Mouse (Mus musculus): Measurements from ENCODE around the gene 9130409I23Rik. TPM values are rescaled to one million over a fixed set of nuclear protein-coding genes. Genes with fewer than 3 reads are reported as not detected.

Gene 9130409I23Rik
- 0.11 TPM in 1 of 2 replicates, not detected in the other for polyA plus RNA-seq (2015; fragmentation: Nextera tagmentation; extraction: Ambion mirVana)

GRCm38 (mm10) chr1:181050937-181051336, at the start of gene 9130409I23Rik:
9130409I23Rik (plus strand) TSS chr1:181051237.
- no peaks in the 10 kb centered on the region for H3K27me3 ChIP-seq
- ATAC-seq, result no peak
- H3K4me3 ChIP-seq, result no peak within 1 kb of the TSS
- H3K4me1 ChIP-seq, result no peaks in the 10 kb centered on the region
- no peak within 1 kb of the TSS for H3K27ac ChIP-seq
- no peaks in the 10 kb centered on the region for H3K36me3 ChIP-seq (ENCODE audit: poor library complexity, severe bottlenecking)
- H3K4me2 ChIP-seq, result no peak within 1 kb of the TSS
- H3K9ac ChIP-seq, result no peak within 1 kb of the TSS
- no peaks in the 10 kb centered on the region for H3K9me3 ChIP-seq (replicated peaks)
- 89% methylated on average over 6 of the region's 6 CpGs for WGBS

GRCm38 (mm10) chr1:181001621-181002020, 49.4 kb upstream of the 9130409I23Rik start:
- no peak overlapping the region for H3K4me2 ChIP-seq
- H3K9ac ChIP-seq, result no peak overlapping the region
- ATAC-seq, result no peak
- no peaks in the 10 kb centered on the region for H3K27me3 ChIP-seq
- H3K27ac ChIP-seq, result no peak overlapping the region
- no peak overlapping the region for H3K4me3 ChIP-seq
- H3K4me1 ChIP-seq, result no peaks in the 10 kb centered on the region
- H3K9me3 ChIP-seq (replicated peaks), result no peaks in the 10 kb centered on the region
- no peaks in the 10 kb centered on the region for H3K36me3 ChIP-seq (ENCODE audit: poor library complexity, severe bottlenecking)
- 94% methylated on average over 3 of the region's 3 CpGs for WGBS

DNA sequence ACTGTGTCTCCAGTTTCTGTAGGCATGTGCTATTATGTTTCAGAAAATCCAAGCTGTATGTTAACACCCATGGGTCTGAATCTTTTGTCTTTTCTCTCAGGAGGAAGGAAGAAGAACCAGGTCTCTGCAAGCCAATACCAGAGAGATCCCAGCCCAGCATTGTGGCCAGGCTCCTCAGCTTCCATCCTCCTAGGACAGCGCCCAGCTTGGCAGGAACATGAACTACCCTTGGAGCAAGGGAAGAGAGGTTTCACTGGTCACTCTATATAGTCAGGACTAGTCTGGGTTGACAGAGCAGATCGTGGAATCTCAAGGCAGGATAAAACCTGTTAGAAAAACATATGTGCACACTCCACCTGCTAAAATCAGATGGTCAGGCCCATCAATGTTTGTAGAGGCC, 47.2 kb upstream of the 9130409I23Rik start:
- Histone ChIP-seq H3K36me3 (ENCODE audit: poor library complexity, severe bottlenecking) (no peaks in the 10 kb centered on the region), H3K9me3 (replicated peaks) (no peaks in the 10 kb centered on the region), H3K4me2 (no peak overlapping the region), H3K9ac (no peak overlapping the region), H3K4me1 (no peaks in the 10 kb centered on the region), H3K27me3 (no peaks in the 10 kb centered on the region), H3K4me3 (no peak overlapping the region), H3K27ac (no peak overlapping the region)
- ATAC-seq, result no peak
- WGBS, result 83% methylated on average over 2 of the region's 2 CpGs

DNA sequence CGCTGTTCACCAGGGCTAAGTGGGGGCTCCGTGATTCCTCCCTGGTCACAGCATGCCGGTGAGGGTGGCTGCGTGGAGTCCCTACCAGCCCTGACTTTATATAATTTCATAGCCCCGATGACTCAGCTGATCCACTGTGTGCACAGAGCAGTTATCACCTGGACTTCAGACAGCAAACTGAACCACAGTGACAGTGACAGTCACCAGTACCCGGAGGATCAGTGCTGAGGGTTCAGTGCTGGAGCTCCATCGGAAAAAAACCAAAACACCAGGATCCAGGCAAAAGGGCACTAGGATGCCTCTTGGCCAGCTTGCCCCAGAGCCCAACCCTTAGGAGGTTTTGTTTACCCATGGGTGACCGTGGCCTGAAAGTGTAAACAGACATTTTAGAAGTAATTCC, 45.7 kb upstream of the 9130409I23Rik start:
- H3K4me2 ChIP-seq, result no peak overlapping the region
- WGBS, result 85% methylated on average over 8 of the region's 8 CpGs
- no peak for ATAC-seq
- H3K4me1 ChIP-seq, result no peaks in the 10 kb centered on the region
- no peak overlapping the region for H3K27ac ChIP-seq
- H3K27me3 ChIP-seq, result no peaks in the 10 kb centered on the region
- no peak overlapping the region for H3K4me3 ChIP-seq
- no peaks in the 10 kb centered on the region for H3K36me3 ChIP-seq (ENCODE audit: poor library complexity, severe bottlenecking)
- H3K9ac ChIP-seq, result no peak overlapping the region
- H3K9me3 ChIP-seq (replicated peaks), result no peaks in the 10 kb centered on the region

GRCm38 (mm10) chr1:181007831-181008230, 43.2 kb upstream of the 9130409I23Rik start:
- Histone ChIP-seq H3K9ac (no peak overlapping the region), H3K36me3 (ENCODE audit: poor library complexity, severe bottlenecking) (no peaks in the 10 kb centered on the region), H3K4me2 (no peak overlapping the region), H3K4me3 (no peak overlapping the region), H3K27ac (no peak overlapping the region), H3K4me1 (no peaks in the 10 kb centered on the region), H3K9me3 (replicated peaks) (no peaks in the 10 kb centered on the region), H3K27me3 (no peaks in the 10 kb centered on the region)
- no peak for ATAC-seq
- WGBS, result 84% methylated on average over 6 of the region's 6 CpGs

GRCm38 (mm10) chr1:181008266-181008665, 42.8 kb upstream of the 9130409I23Rik start:
- Histone ChIP-seq H3K9ac (no peak overlapping the region), H3K4me1 (no peaks in the 10 kb centered on the region), H3K9me3 (replicated peaks) (no peaks in the 10 kb centered on the region), H3K27ac (no peak overlapping the region), H3K4me2 (no peak overlapping the region), H3K4me3 (no peak overlapping the region), H3K36me3 (ENCODE audit: poor library complexity, severe bottlenecking) (no peaks in the 10 kb centered on the region), H3K27me3 (no peaks in the 10 kb centered on the region)
- no peak for ATAC-seq
- WGBS, result 92% methylated on average over 2 of the region's 2 CpGs

DNA sequence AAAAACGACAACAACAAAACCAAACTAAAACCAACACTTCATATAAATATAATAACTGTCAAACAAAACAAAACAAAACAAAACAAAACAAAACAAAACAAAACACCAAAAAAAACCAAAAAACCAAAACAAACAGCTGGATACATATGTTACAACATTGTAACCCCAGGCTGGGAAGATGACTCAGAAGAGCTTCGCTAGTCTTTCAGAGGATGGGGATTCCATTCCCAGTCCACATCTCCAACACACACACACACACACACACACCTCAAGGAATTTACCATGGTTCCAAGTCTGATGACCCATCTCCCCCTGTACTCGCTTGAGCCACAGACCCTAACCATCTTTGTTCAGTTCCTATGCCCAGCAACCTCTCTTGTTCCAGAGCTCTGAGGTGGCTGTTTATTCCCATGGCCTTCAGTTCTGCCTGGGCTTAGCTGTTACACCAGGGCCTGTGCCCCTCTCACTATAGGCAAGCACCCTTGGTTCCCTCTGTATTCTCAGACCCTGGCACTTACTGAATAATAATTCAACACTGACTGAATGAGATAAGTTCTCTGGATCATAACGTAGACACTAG, 41.9 kb upstream of the 9130409I23Rik start:
- no peak overlapping the region for H3K4me3 ChIP-seq
- no peak overlapping the region for H3K4me2 ChIP-seq
- WGBS, result 87% methylated on average over 4 of the region's 4 CpGs
- no peaks in the 10 kb centered on the region for H3K36me3 ChIP-seq (ENCODE audit: poor library complexity, severe bottlenecking)
- no peaks in the 10 kb centered on the region for H3K4me1 ChIP-seq
- no peak overlapping the region for H3K9ac ChIP-seq
- H3K27me3 ChIP-seq, result no peaks in the 10 kb centered on the region
- ATAC-seq, result no peak
- H3K9me3 ChIP-seq (replicated peaks), result no peaks in the 10 kb centered on the region
- no peak overlapping the region for H3K27ac ChIP-seq

GRCm38 (mm10) chr1:181009754-181010153, 41.3 kb upstream of the 9130409I23Rik start:
- Histone ChIP-seq H3K9ac (no peak overlapping the region), H3K27me3 (no peaks in the 10 kb centered on the region), H3K4me3 (no peak overlapping the region), H3K36me3 (ENCODE audit: poor library complexity, severe bottlenecking) (no peaks in the 10 kb centered on the region), H3K9me3 (replicated peaks) (no peaks in the 10 kb centered on the region), H3K4me2 (no peak overlapping the region), H3K27ac (no peak overlapping the region), H3K4me1 (no peaks in the 10 kb centered on the region)
- 81% methylated on average over 3 of the region's 3 CpGs for WGBS
- no peak for ATAC-seq

DNA sequence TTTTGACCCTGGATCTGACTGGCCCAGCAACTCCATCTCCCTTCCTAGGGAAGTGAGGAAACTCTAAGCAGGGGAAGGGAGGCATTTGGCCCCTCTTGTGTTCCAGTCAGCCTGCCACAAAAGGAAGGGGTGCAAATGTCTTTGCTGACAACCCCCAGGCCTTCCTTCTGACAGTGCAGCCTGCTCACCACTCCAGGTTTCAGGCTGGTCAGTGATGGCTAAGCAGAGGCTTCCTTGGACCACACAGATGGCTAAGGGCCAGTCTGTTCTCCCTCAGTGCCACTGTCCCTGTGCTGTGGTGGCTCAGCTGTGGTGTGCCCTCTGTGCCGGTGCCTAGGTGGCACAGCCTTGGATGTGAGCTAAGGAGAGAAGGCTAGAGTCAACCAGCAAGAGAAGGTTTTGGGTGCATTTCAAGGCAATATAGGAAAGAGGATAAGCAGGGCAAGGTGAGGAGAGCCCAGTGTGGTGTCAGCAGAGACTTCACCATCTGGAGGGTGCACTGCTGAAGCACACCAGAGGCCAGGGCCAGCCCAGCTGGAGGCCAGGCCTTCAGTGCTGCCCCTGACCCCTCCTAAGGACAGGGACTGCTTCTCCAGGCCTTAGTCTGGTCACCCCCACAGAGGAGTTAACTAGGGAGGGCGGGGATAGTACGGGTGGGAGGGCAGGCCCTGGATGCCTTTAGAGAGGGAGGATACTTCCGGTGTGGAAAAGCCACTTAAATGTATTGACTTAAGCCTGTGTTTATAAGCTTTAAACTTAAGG, 40.7 kb upstream of the 9130409I23Rik start:
- 60% methylated on average over 4 of the region's 4 CpGs for WGBS
- H3K9me3 ChIP-seq (replicated peaks), result no peaks in the 10 kb centered on the region
- H3K4me1 ChIP-seq, result no peaks in the 10 kb centered on the region
- no peaks in the 10 kb centered on the region for H3K36me3 ChIP-seq (ENCODE audit: poor library complexity, severe bottlenecking)
- H3K4me2 ChIP-seq, result no peak overlapping the region
- ATAC-seq, result no peak
- H3K4me3 ChIP-seq, result no peak overlapping the region
- H3K27ac ChIP-seq, result no peak overlapping the region
- H3K27me3 ChIP-seq, result no peaks in the 10 kb centered on the region
- no peak overlapping the region for H3K9ac ChIP-seq

GRCm38 (mm10) chr1:181011601-181012000, 39.4 kb upstream of the 9130409I23Rik start:
- Histone ChIP-seq H3K27ac (no peak overlapping the region), H3K36me3 (ENCODE audit: poor library complexity, severe bottlenecking) (no peaks in the 10 kb centered on the region), H3K4me3 (no peak overlapping the region), H3K9ac (no peak overlapping the region), H3K4me1 (peaks cover 8% of the 10 kb centered on the region), H3K4me2 (no peak overlapping the region), H3K9me3 (replicated peaks) (no peaks in the 10 kb centered on the region), H3K27me3 (peaks cover 4% of the 10 kb centered on the region; the same call in 1 of the 2 replicates)
- ATAC-seq, result no peak
- 55% methylated on average over 5 of the region's 5 CpGs for WGBS

DNA sequence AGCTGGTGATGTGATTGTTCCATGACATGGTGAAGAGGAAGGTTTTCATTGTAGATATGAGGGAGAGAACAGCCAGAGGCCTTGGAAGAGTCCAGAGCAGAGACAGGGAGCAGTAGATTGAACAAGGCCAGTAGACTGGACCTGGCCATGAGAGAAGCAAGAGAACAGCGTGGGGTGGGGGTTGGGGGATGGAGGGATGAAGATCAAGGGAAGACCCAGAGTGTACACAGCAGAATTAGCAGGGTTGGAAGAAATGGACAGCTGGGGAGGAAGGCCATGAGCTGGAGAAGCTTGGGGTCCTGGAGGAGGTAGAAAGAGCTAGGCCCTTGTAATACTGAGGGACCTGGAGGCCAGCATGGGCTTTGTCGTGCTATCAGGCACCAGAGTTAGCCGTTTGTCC, 38.6 kb upstream of the 9130409I23Rik start:
- Histone ChIP-seq H3K4me3 (no peak overlapping the region), H3K36me3 (ENCODE audit: poor library complexity, severe bottlenecking) (no peaks in the 10 kb centered on the region), H3K27ac (no peak overlapping the region), H3K9ac (no peak overlapping the region), H3K4me1 (peaks cover 16% of the 10 kb centered on the region), H3K9me3 (replicated peaks) (no peaks in the 10 kb centered on the region), H3K27me3 (peaks cover 4% of the 10 kb centered on the region; the same call in 1 of the 2 replicates), H3K4me2 (no peak overlapping the region)
- ATAC-seq, result no peak
- 84% methylated on average over 3 of the region's 3 CpGs for WGBS

- Histone ChIP-seq H3K27me3 (peaks cover 11% of the 10 kb centered on the region), H3K36me3 (ENCODE audit: poor library complexity, severe bottlenecking) (no peaks in the 10 kb centered on the region), H3K4me1 (peaks cover 17% of the 10 kb centered on the region), H3K9me3 (replicated peaks) (no peaks in the 10 kb centered on the region), H3K27ac (no peak overlapping the region), H3K4me3 (no peak overlapping the region), H3K9ac (no peak overlapping the region), H3K4me2 (no peak overlapping the region)
- no peak for ATAC-seq
- 76% methylated on average over 6 of the region's 6 CpGs for WGBS
Measured at GRCm38 (mm10) chr1:181013446-181013845, 37.6 kb upstream of the 9130409I23Rik start.
